Mouse (Mus musculus): ENCODE measurements around the gene Mug1. TPM values are rescaled to one million over a fixed set of nuclear protein-coding genes. Genes with fewer than 3 reads are reported as not detected.

Gene Mug1
- total RNA-seq (2023) = not detected

GRCm38 (mm10) chr6:121838271-121838670 is at the start of gene Mug1:
Gene Mug1 (plus strand): TSS chr6:121838541.

Other genes with a start within 250 kb of the Mug1 start
- not detected for gene A2m, start 203.2 kb upstream of the Mug1 start, total RNA-seq (2023)
- gene Gm7298, start 105.6 kb upstream of the Mug1 start, total RNA-seq (2023) = not detected
- not detected for gene Mug2, start 168.2 kb downstream of the Mug1 start, total RNA-seq (2023)

All from B cell, adult 67 days (primary cell).